In the genomic region with DNA sequence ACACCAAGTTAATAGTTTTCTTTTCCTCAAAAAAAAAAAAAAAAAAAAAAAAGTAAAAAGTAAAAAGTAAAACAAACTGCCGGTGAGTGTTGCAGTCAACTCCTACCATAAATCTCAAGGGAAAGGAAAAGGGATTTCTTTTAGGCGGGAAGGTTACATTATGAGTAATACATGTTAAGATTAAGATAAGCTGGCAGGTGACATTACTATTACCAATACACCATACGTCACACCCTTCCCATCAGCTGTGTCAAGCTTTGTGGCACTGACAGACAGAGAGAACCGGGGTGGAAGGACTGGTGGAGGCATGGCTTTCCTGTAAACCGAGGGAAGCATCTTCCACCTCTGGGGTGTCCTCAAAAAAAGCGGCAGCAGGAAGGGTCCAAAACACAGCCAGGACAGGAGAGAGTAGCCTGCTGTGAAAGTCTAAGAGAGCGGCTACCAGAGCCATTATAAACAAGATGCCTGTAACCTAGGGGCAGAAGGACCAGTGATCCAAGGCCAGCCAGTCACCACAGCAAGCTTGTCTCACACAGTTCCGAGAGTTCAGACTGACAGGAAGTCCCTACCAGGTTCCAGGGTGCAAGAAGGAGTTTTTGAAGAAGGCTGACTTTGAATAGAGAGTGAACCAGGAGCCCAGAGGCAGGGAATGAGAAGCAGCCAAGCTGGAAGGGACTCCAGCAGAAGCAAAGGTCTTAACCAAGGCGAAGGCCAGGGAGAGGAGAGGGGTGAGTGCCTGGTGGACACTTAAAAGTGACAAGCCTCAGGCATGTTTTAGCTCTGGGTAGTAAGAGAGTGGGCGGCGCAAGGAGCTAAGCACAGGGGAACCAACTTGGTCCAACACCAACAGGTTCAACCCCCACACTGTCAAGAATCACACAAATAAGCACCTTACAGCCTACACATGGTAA, we compare ENCODE assay signal across 9 mouse cellular contexts. TPM values are rescaled to one million over a fixed set of nuclear protein-coding genes. Genes with fewer than 3 reads are reported as not detected.
DNase-seq lines count a peak whose midpoint lies in the region; ATAC-seq and TF ChIP-seq lines count a peak whose summit lies in the region.
"Had no signal": no experiment of that assay in that cellular context is flagged by ENCODE, and none has a peak within 500 bp of the region (broad histone marks: within the 10 kb centered on the region; RNA-seq: fewer than 3 reads in every experiment).

No protein-coding gene starts in this region.

- no peaks in the 10 kb centered on the region for H3K9me3 ChIP-seq in megakaryocyte, embryonic 14.5 days
- no peaks in the 10 kb centered on the region for H3K9me3 ChIP-seq in limb, embryonic 14.5 days (ENCODE audit: control insufficient read depth, low read length)

- no peak overlapping the region for H3K27ac ChIP-seq in limb, embryonic 14.5 days (replicated peaks; ENCODE audit: low read depth, low read length)

- 0 out of 2 replicates have a peak overlapping the region, but pooled peaks have one; percentile 91 for H3K9ac ChIP-seq in limb, embryonic 14.5 days (ENCODE audit: low read depth, low read length, severe bottlenecking)

- H3K4me1 ChIP-seq in megakaryocyte, embryonic 14.5 days = peaks cover 73% of the 10 kb centered on the region
- peaks cover 30% of the 10 kb centered on the region for H3K4me1 ChIP-seq in limb, embryonic 14.5 days (ENCODE audit: control insufficient read depth, insufficient read depth, low read length)

- H3K4me3 ChIP-seq in megakaryocyte, embryonic 14.5 days (replicated peaks) = peak overlapping the region; percentile 97
- H3K4me3 ChIP-seq in limb, embryonic 14.5 days (replicated peaks; ENCODE audit: low read length) = peak overlapping the region; percentile 91

- H3K27me3 ChIP-seq in megakaryocyte, embryonic 14.5 days (replicated peaks) = no peaks in the 10 kb centered on the region
- no peaks in the 10 kb centered on the region for H3K27me3 ChIP-seq in limb, embryonic 14.5 days (ENCODE audit: control insufficient read depth, insufficient read depth, low read length)

- ATAC-seq in megakaryocyte, adult 5-6 weeks (ENCODE audit: poor library complexity, severe bottlenecking) = no peak
- no peak for ATAC-seq in limb, embryonic 14.5 days (ENCODE audit: low FRiP score, low read depth)

- DNase-seq in adrenal gland, adult 2 months = peak; percentile 42
- DNase-seq in adrenal gland, postnatal 14 days = no peak
- DNase-seq in limb, embryonic 14.5 days (ENCODE audit: low spot score) = no peak
- DNase-seq in yolk sac, embryonic 10.5 days (ENCODE audit: low spot score) = no peak
- DNase-seq in spleen, postnatal 4 days (ENCODE audit: low spot score in 2 of 2) = no peak
- DNase-seq in cerebellum, adult 9-11 months = no peak
- DNase-seq: left cerebral cortex, postnatal 4 days had no signal

- no peak for TF ChIP-seq POLR2A in limb, embryonic 14.5 days (IDR thresholded peaks at IDR 0.05; ENCODE audit: borderline replicate concordance, extremely low read depth, insufficient read depth, insufficient read length)

- H3K4me2 ChIP-seq in limb, embryonic 14.5 days (replicated peaks; ENCODE audit: low read depth, low read length, severe bottlenecking) = peak overlapping the region; percentile 88

- peaks cover 15% of the 10 kb centered on the region for H3K36me3 ChIP-seq in megakaryocyte, embryonic 14.5 days (replicated peaks; ENCODE audit: low read length)
- peaks cover 6% of the 10 kb centered on the region for H3K36me3 ChIP-seq in limb, embryonic 14.5 days (ENCODE audit: control insufficient read depth, insufficient read depth, low read length)

- 68% methylated on average over 11 of the region's 11 CpGs for WGBS in limb, embryonic 14.5 days

RNA-seq across cellular contexts. Expression of a gene that starts 2.2 kb away (rescaled TPM):
- 10 to 100 TPM; 23.2 to 45.6 TPM for total RNA-seq in adrenal gland, adult 2 months (2021)
- polyA plus RNA-seq in adrenal gland, adult 2 months (2012; rRNA removed) = 13.2 and 19.9 TPM in 2 replicates
- 30.6 and 30.7 TPM in 2 replicates for total RNA-seq in adrenal gland, postnatal 14 days (2021)
- polyA plus RNA-seq in megakaryocyte, embryonic 14.5 days (2012; ENCODE audit: insufficient read depth, low replicate concordance) = 9.9 and 12.9 TPM in 2 replicates
- 36.1 and 36.9 TPM in 2 replicates for total RNA-seq in megakaryocyte, adult 5-6 weeks (2015)
- total RNA-seq in megakaryocyte, adult 5-6 weeks (2017) = 27.2 and 32.2 TPM in 2 replicates
- 20.3 and 23.3 TPM in 2 replicates for polyA plus RNA-seq in limb, embryonic 14.5 days (2012; rRNA removed)
- 11.8 and 12.1 TPM in 2 replicates for polyA plus RNA-seq in limb, embryonic 14.5 days (2014; fragmentation: Nextera tagmentation; extraction: Ambion mirVana)
